Mouse (Mus musculus) heart, embryonic 14.5 days (tissue): Measurements from ENCODE around the gene Gm8879. TPM values are rescaled to one million over a fixed set of nuclear protein-coding genes. Genes with fewer than 3 reads are reported as not detected.
"Not testable (repeated sequence)": the region's sequence is repeated elsewhere in the genome, so short reads cannot be mapped to it uniquely, and the experiment has no call there.

ENCODE experiments used
- ATAC-seq: fragments of 200-750 bp; cut with Nextera tagmentation; 2 replicates; pipeline ENCODE4 v1.8.0; 2017; ENCODE audit warnings: low read depth, moderate TSS enrichment; ENCODE audit not compliant: insufficient number of reproducible peaks, insufficient read depth, low FRiP score
- H3K27ac ChIP-seq, 2 experiments: fragments of 200-500 bp in 1 of 2; fragments of 300-500 bp in 1 of 2; sonication (generic) in 1 of 2; replicated peaks in 1 of 2; 2 replicates each; pipeline ENCODE4 v1.5.1; 2012 to 2014; ENCODE audit warnings: low read depth in 2 of 2, low read length in 2 of 2, control low read depth in 1 of 2, mild to moderate bottlenecking in 1 of 2, mixed read lengths in 1 of 2; ENCODE audit not compliant: control insufficient read depth in 1 of 2, insufficient read depth in 1 of 2
- H3K27me3 ChIP-seq: fragments of 300-500 bp; sonication (generic); 2 replicates; pipeline ENCODE4 v1.6.1; 2014; ENCODE audit warnings: mild to moderate bottlenecking, low read length, control low read depth; ENCODE audit not compliant: control insufficient read depth, insufficient read depth
- H3K36me3 ChIP-seq: fragments of 300-500 bp; sonication (generic); 2 replicates; pipeline ENCODE4 v1.6.1; 2014; ENCODE audit warnings: mild to moderate bottlenecking, control low read depth, low read length, mixed read lengths; ENCODE audit not compliant: control insufficient read depth, insufficient read depth
- H3K4me1 ChIP-seq, 2 experiments: fragments of 200-500 bp in 1 of 2; fragments of 300-500 bp in 1 of 2; sonication (generic) in 1 of 2; 2 replicates each; pipeline ENCODE4 v1.6.1; 2012 to 2014; ENCODE audit warnings: low read length in 2 of 2, control low read depth in 1 of 2, mixed read lengths in 1 of 2; ENCODE audit not compliant: control insufficient read depth in 2 of 2, insufficient read depth in 2 of 2
- H3K4me2 ChIP-seq: fragments of 300-500 bp; sonication (generic); 2 replicates; pipeline ENCODE4 v1.6.1; 2014; ENCODE audit warnings: mild to moderate bottlenecking, low read length
- H3K4me3 ChIP-seq, 2 experiments: fragments of 200-500 bp in 1 of 2; fragments of 300-500 bp in 1 of 2; sonication (generic) in 1 of 2; 2 replicates each; pipeline ENCODE4 v1.5.1; 2012 to 2014; ENCODE audit warnings: low read length in 2 of 2, mild to moderate bottlenecking in 2 of 2, control low read depth in 1 of 2, low read depth in 1 of 2, moderate library complexity in 1 of 2; ENCODE audit not compliant: control insufficient read depth in 1 of 2, insufficient read depth in 1 of 2
- H3K9ac ChIP-seq: fragments of 300-500 bp; sonication (generic); 2 replicates; pipeline ENCODE4 v1.6.1; 2014; ENCODE audit warnings: mild to moderate bottlenecking, low read length
- H3K9me3 ChIP-seq: fragments of 300-500 bp; sonication (generic); 2 replicates; pipeline ENCODE4 v1.6.1; 2016; ENCODE audit warnings: low read length, control low read depth; ENCODE audit not compliant: control insufficient read depth
- WGBS: fragments of 180-500 bp; shearing (Covaris S2); extraction: QIAGEN DNeasy Blood & Tissue Kit; methylation state at CpG from one replicate; pipeline ENCODE4 v1.1.7; 2014; 5-methylcytosine and 5-hydroxymethylcytosine counted together
- polyA plus RNA-seq: library from polyadenylated mRNA; unstranded; fragments of >200 nt; fragmentation: Nextera tagmentation; extraction: Ambion mirVana; gene quantifications from 2 replicates; pipeline ENCODE4 v1.2.1, GENCODE M21; 2014

Gm8879 gene
- polyA plus RNA-seq: not detected in 2 replicates

DNA sequence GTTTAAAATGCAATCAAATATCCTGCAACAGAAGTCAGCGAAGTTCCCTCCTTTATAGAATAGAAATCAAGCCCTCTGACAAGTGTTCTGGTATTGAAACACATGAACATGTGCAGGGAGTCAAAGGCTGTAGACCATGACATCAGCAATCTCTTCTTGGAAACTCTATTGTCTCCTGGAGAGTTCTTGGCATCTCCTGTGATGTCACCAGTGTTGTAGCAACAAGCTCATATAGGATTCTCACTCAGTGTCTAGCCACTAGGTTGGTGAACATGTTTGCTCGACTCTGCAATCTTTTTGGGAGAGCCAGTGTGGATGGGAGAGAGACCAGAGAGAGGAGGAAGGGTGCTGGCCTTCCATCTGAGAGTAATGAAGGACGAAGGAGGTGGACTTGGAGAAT, at the start of gene Gm8879:
Gm8879 (plus strand) TSS at position 301 of the 400 bp plus-strand sequence.
- no CpG with 5 or more reads among the region's 3 CpGs for WGBS

DNA sequence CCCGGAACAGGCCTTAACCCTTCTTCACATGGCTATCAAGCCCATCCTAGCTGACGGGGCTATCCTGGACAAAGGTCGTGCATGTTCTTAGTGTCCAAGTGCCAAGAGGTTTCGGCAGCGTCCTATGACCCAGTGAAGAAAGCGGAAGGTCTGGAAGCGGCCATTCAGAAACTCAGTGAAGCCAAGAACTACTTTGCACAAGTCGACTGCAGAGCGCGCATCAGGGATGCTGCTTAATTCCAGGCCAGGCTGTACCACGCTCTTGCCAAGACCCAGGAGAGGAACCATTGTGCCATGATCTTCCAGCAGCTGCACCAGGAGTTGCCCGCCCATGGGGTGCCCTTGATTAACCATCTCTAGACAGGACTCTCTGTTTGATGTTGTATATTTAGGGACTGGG, 10.6 kb downstream of the Gm8879 start:
- 81% methylated on average over 12 of the region's 12 CpGs for WGBS
- not testable (repeated sequence) for H3K36me3 ChIP-seq, H3K4me3 ChIP-seq, H3K27me3 ChIP-seq, H3K27ac ChIP-seq, ATAC-seq, H3K9me3 ChIP-seq, H3K4me1 ChIP-seq, H3K4me2 ChIP-seq, H3K9ac ChIP-seq

More for the DNA sequence above, at the start of gene Gm8879:
- H3K9ac ChIP-seq, H3K27me3 ChIP-seq, ATAC-seq, H3K4me1 ChIP-seq, H3K36me3 ChIP-seq, H3K4me3 ChIP-seq, H3K27ac ChIP-seq, H3K4me2 ChIP-seq, H3K9me3 ChIP-seq: not testable (repeated sequence)

Other genes with a start within 250 kb of the Gm8879 start
- gene Gm8871, start 179.8 kb upstream of the Gm8879 start, polyA plus RNA-seq: not detected in 2 replicates
- not detected in 2 replicates for gene Gm8857, start 179.8 kb upstream of the Gm8879 start, polyA plus RNA-seq
- not detected in 2 replicates for gene Gm5861, start 55.4 kb downstream of the Gm8879 start, polyA plus RNA-seq
- not detected in 2 replicates for gene Gm8890, start 128.4 kb downstream of the Gm8879 start, polyA plus RNA-seq
- not detected in 2 replicates for gene Speer1, start 213.9 kb downstream of the Gm8879 start, polyA plus RNA-seq